11 mouse cellular contexts compared by ENCODE assay signal in the genomic region with DNA sequence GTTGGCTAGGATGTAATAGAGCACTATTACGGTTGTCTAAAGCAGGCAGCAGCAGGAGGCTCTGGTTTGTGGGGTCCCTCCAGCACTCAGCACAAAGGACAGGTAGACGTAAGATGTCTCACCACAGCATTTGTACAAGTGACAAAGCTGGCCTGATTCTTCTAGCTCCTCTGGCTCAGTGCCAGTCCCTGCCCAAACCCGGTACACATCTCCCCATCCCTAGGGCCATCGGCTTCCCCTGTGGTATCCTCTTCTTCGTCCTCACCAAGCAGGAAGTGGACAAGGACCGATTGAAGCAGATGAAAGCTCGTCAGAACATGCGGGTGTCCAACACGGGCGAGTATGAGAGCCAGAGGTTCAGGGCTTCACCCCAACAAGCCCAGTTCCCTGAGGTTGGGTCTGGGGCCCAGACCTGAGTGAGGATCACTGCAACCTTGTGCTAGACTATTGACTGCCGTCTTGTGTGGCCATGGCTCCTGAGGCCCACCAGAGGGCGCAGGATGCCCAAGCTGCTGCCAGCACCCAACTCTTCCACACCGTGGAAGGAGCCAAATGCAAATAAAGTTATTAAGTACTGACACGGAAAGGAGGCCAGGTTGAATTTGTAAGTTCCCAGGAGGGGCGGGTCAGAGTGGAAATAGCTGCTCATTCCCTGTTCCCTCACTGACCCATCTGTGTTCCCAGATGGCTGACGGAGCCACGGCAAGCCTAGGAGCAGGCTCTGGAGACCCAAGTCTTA. TPM values are rescaled to one million over a fixed set of nuclear protein-coding genes. Genes with fewer than 3 reads are reported as not detected.
A peak's percentile ranks its signal among the peaks of the same experiment; 100 is the strongest.
DNase-seq lines count a peak whose midpoint lies in the region; ATAC-seq and TF ChIP-seq lines count a peak whose summit lies in the region.
"Not testable (repeated sequence)": the region's sequence is repeated elsewhere in the genome, so short reads cannot be mapped to it uniquely, and the experiment has no call there.
"Had no signal": no experiment of that assay in that cellular context is flagged by ENCODE, and none has a peak within 500 bp of the region (broad histone marks: within the 10 kb centered on the region; RNA-seq: fewer than 3 reads in every experiment).

No protein-coding gene starts in this region.

- not testable (repeated sequence) for H3K27ac ChIP-seq in forebrain, embryonic 14.5 days (ENCODE audit: low read depth, low read length); liver, adult 2 months (replicated peaks; ENCODE audit: insufficient read depth, low read depth, low read length)

- not testable (repeated sequence) for ATAC-seq in forebrain, embryonic 14.5 days
- ATAC-seq in megakaryocyte-erythroid progenitor cell, adult 5-6 weeks (replicated peaks; ENCODE audit: low FRiP score, low TSS enrichment, poor library complexity, severe bottlenecking) = peak; percentile 50

- peak; percentile 20 for TF ChIP-seq CTCF in E14TG2a.4 (conservative IDR thresholded peaks at IDR 0.05; ENCODE audit: low read length)
- TF ChIP-seq CTCF in liver, adult 2 months (IDR thresholded peaks at IDR 0.05; ENCODE audit: low read depth, low read length) = peak; percentile 21; the same call in 1 of the 2 replicates

- DNase-seq in cerebellum, adult 11-12 months = peak; percentile 70
- DNase-seq in forebrain, embryonic 14.5 days (ENCODE audit: low spot score) = peak; percentile 17
- peak; percentile 45 for DNase-seq in induced T-regulatory cell, adult 2 months (ENCODE audit: low read depth)
- not testable (repeated sequence) for DNase-seq in liver, adult 2 months (ENCODE audit: extremely low read depth, low read depth, low spot score)
- DNase-seq in right cerebral cortex, postnatal 14 days = peak; percentile 39
- DNase-seq in thymus, postnatal 25 days = peak; percentile 18

- not testable (repeated sequence) for H3K4me3 ChIP-seq in E14TG2a.4 (replicated peaks; ENCODE audit: low read length); forebrain, embryonic 14.5 days (ENCODE audit: low read depth, low read length); liver, adult 2 months (ENCODE audit: insufficient read depth, low read depth, low read length)

- peaks cover 59% of the 10 kb centered on the region for H3K4me1 ChIP-seq in E14TG2a.4 (replicated peaks; ENCODE audit: low read depth, low read length)
- peaks cover 15% of the 10 kb centered on the region for H3K4me1 ChIP-seq in forebrain, embryonic 14.5 days (ENCODE audit: control insufficient read depth, insufficient read depth, low read length)
- H3K4me1 ChIP-seq in liver, adult 2 months (ENCODE audit: control insufficient read depth, insufficient read depth, low read length) = not testable (repeated sequence)

- H3K4me2 ChIP-seq in forebrain, embryonic 14.5 days (ENCODE audit: low read length) = not testable (repeated sequence)

- H3K9me3 ChIP-seq in E14TG2a.4 (ENCODE audit: low read length); forebrain, embryonic 14.5 days (replicated peaks; ENCODE audit: control insufficient read depth, low read length): not testable (repeated sequence)

- WGBS in forebrain, embryonic 14.5 days = 64% methylated on average over 14 of the region's 17 CpGs
- 55% methylated on average over 15 of the region's 17 CpGs for WGBS in liver, adult 2 months

- TF ChIP-seq POLR2A in liver, adult 2 months (IDR thresholded peaks at IDR 0.05; ENCODE audit: extremely low read depth, insufficient read depth, low read length) = not testable (repeated sequence)

- H3K27me3 ChIP-seq in E14TG2a.4 (ENCODE audit: insufficient read depth, low read length); forebrain, embryonic 14.5 days (replicated peaks; ENCODE audit: control insufficient read depth, insufficient read depth, low read length); liver, adult 2 months (ENCODE audit: control insufficient read depth, insufficient read depth, low read length): not testable (repeated sequence)

- H3K79me2 ChIP-seq in liver, adult 2 months (ENCODE audit: control insufficient read depth, insufficient read depth, low read length) = not testable (repeated sequence)

- peaks cover 74% of the 10 kb centered on the region for H3K36me3 ChIP-seq in E14TG2a.4 (ENCODE audit: insufficient read depth, low read length)
- peaks cover 38% of the 10 kb centered on the region for H3K36me3 ChIP-seq in forebrain, embryonic 14.5 days (ENCODE audit: control insufficient read depth, insufficient read depth, low read length)
- not testable (repeated sequence) for H3K36me3 ChIP-seq in liver, adult 2 months (ENCODE audit: control insufficient read depth, insufficient read depth, low read length)

- H3K9ac ChIP-seq in forebrain, embryonic 14.5 days (ENCODE audit: low read length); liver, adult 2 months (ENCODE audit: low read depth, low read length): not testable (repeated sequence)

RNA-seq across cellular contexts. Expression of gene Pnkd, which starts 2.3 kb away (rescaled TPM):
- polyA plus RNA-seq in forebrain, embryonic 14.5 days (2014; fragmentation: Nextera tagmentation; extraction: Ambion mirVana) = 108 and 114 TPM in 2 replicates
- total RNA-seq in liver, adult 2 months (2014; rRNA removed) = 28.0 and 34.4 TPM in 2 replicates
- polyA plus RNA-seq in liver, adult 2 months (2012; rRNA removed) = 130 and 138 TPM in 2 replicates
- total RNA-seq in megakaryocyte-erythroid progenitor cell, adult 5-6 weeks (2014; fragmentation: Nextera tagmentation) = 22.4 and 50.1 TPM in 2 replicates
- 14.1 and 22.8 TPM in 2 replicates for total RNA-seq in megakaryocyte-erythroid progenitor cell, adult 5-6 weeks (2017)

RNA-seq across cellular contexts. Expression of gene Aamp, which starts 2.5 kb away (rescaled TPM):
- 226 and 231 TPM in 2 replicates for polyA plus RNA-seq in forebrain, embryonic 14.5 days (2014; fragmentation: Nextera tagmentation; extraction: Ambion mirVana)
- 112 and 115 TPM in 2 replicates for total RNA-seq in liver, adult 2 months (2014; rRNA removed)
- polyA plus RNA-seq in liver, adult 2 months (2012; rRNA removed) = 156 TPM in 2 replicates
- total RNA-seq in megakaryocyte-erythroid progenitor cell, adult 5-6 weeks (2014; fragmentation: Nextera tagmentation) = 78.9 and 90.5 TPM in 2 replicates
- 84.4 and 95.3 TPM in 2 replicates for total RNA-seq in megakaryocyte-erythroid progenitor cell, adult 5-6 weeks (2017)

RNA-seq across cellular contexts. Expression of gene Gpbar1, which starts 8.7 kb away (rescaled TPM):
- 0.17 TPM in 1 of 2 replicates, not detected in the other for polyA plus RNA-seq in forebrain, embryonic 14.5 days (2014; fragmentation: Nextera tagmentation; extraction: Ambion mirVana)
- total RNA-seq in liver, adult 2 months (2014; rRNA removed) = not detected in 2 replicates
- polyA plus RNA-seq in liver, adult 2 months (2012; rRNA removed) = 0.11 and 0.20 TPM in 2 replicates
- 1.0 TPM in 1 of 2 replicates, not detected in the other for total RNA-seq in megakaryocyte-erythroid progenitor cell, adult 5-6 weeks (2014; fragmentation: Nextera tagmentation)
- not detected in 2 replicates for total RNA-seq in megakaryocyte-erythroid progenitor cell, adult 5-6 weeks (2017)
- total RNA-seq: adrenal gland, postnatal 14 days; layer of hippocampus, adult 18-20 months; monocyte, adult 5-6 weeks had no signal

RNA-seq across cellular contexts. Expression of gene Tmbim1, which starts 18.4 kb away (rescaled TPM):
- polyA plus RNA-seq in forebrain, embryonic 14.5 days (2014; fragmentation: Nextera tagmentation; extraction: Ambion mirVana) = 3.7 and 4.9 TPM in 2 replicates
- total RNA-seq in liver, adult 2 months (2014; rRNA removed) = 26.1 and 31.5 TPM in 2 replicates
- polyA plus RNA-seq in liver, adult 2 months (2012; rRNA removed) = 89.8 and 101 TPM in 2 replicates
- total RNA-seq in megakaryocyte-erythroid progenitor cell, adult 5-6 weeks (2014; fragmentation: Nextera tagmentation) = 10.1 and 16.8 TPM in 2 replicates
- 13.6 and 13.9 TPM in 2 replicates for total RNA-seq in megakaryocyte-erythroid progenitor cell, adult 5-6 weeks (2017)

RNA-seq across cellular contexts. Expression of gene Arpc2, which starts 51.2 kb away (rescaled TPM):
- 341 and 351 TPM in 2 replicates for polyA plus RNA-seq in forebrain, embryonic 14.5 days (2014; fragmentation: Nextera tagmentation; extraction: Ambion mirVana)
- 83.4 and 96.3 TPM in 2 replicates for total RNA-seq in liver, adult 2 months (2014; rRNA removed)
- polyA plus RNA-seq in liver, adult 2 months (2012; rRNA removed) = 59.2 and 70.5 TPM in 2 replicates
- total RNA-seq in megakaryocyte-erythroid progenitor cell, adult 5-6 weeks (2014; fragmentation: Nextera tagmentation) = 211 and 242 TPM in 2 replicates
- total RNA-seq in megakaryocyte-erythroid progenitor cell, adult 5-6 weeks (2017) = 228 and 233 TPM in 2 replicates
